Mouse (Mus musculus): ENCODE data around the gene Btk.

DNA sequence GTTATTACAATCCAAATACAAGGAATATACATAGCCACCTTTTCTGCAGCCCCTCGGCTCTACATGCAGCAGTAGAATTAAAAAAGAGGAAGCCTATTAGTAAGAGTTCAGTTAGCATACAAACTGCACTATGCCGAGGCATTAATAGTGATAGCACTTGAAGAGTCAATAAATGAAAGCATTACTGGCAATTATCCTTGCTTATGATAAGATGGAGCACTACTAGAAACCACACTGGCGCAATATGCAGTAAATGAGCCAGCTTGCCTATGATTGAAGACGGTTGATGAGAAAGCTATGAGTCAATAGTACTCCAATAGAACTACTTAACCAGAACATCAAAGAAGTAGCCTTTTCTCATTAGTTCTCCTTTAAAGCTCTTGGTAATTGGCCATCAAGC lies 5.5 kb downstream of the Btk start:
- TF ChIP-seq CTCF (IDR thresholded peaks at IDR 0.05; ENCODE audit: low read depth), result no peak
- no peak for TF ChIP-seq EP300 (IDR thresholded peaks at IDR 0.05; ENCODE audit: low read depth)
